Mouse (Mus musculus) right cerebral cortex, adult 18-20 months (tissue): ENCODE results near the gene Sik2.

Experiments
- DNase-seq: peaks from one replicate; pipeline ENCODE4 v3.0.0; 2022; ENCODE audit warnings: mixed read lengths

The Sik2 gene

GRCm38 (mm10) chr9:50911861-50912515 is 96.9 kb downstream of the Sik2 start:
- no peak for DNase-seq

DNA sequence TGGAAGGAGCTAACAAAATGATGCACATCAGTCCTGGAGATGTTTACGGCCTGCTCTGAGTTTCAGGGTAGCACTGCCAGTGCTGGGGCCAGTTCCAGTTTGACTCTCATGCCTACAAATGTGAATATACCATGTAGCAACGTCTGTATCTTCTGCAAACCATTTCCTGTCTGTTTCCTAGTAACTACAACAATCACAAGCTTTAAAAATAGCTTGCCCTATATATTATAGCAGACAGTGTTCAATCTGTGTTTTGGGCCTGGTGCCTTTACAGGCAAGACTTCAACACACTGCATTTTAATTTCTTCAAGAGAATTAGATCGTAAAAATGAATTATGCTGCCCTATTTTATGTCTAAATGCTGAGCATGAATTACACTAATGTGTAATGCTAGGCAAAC is 103.6 kb downstream of the Sik2 start:
- DNase-seq: no peak

DNA sequence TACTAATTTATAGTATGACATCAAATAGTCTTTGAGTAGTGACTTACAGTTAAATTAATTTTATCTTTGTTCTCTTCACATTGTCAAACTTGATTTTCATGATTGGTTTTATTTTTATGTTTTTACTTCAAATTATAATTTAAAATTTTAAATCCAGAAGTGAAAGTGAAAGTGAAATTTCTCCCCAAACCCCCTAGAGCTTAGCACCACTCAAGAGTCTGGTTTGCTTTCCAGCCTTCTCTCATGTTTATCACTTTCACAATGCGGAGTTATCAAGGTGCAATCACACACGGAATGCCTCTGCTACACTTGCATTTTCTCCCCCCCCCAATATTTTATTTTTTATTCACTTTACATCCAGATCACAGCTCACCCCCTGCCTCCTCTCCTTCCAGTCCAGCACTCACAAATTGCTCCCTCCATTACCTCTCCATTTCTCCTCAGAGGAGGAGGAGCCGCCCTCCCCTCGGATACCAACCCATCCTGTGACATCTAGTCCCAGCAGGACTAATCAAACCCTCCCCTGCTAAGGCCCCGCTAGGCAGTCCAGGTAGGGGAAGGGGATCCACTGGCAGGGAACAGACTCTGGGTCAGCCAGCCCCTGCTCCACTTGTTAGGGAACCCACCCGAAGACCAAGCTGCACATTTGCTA is 104.6 kb downstream of the Sik2 start:
- DNase-seq: no peak

GRCm38 (mm10) chr9:50900026-50900920 is 108.6 kb downstream of the Sik2 start:
- no peak for DNase-seq

DNA sequence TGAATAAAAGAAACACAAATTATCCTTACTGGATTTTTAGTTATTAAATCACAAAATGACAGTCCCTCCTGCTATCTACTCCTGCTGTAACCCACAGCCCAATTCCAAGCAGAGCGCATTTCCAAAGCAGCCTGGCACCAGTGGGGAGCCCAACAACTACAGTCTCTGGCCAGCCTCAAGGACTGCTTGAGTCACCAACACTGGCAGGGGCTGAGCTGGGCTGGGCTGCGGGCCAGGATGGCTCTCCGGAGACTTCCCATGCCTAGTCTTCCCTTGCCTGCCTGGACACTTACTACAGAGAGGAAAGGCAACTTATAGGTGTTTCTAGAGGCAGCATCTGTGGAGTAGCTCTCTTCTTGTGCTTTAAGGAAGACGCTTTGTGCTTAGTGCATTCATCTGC is 115.2 kb downstream of the Sik2 start:
- DNase-seq: peak; percentile 66

GRCm38 (mm10) chr9:50890494-50891090 is 118.3 kb downstream of the Sik2 start:
- DNase-seq: no peak

DNA sequence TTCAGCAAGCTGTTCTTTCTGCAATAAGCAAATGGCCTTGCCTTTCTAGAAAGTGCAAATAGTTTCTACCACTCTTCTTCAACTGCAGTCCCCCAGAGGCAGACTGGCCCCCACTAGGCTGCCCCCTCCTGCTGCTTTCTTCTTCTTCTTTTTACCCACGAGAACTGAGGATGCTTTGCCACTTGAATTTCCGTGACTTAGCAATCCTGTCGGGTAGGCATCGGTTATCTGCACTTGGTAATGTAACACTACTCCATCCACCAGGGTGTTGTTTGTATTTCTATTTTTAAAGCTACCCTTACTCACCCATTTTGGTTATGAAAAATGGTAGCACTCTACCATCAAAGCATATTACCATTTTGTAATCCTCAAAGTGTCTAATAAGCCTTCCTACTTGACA is 118.9 kb downstream of the Sik2 start:
- no peak for DNase-seq

DNA sequence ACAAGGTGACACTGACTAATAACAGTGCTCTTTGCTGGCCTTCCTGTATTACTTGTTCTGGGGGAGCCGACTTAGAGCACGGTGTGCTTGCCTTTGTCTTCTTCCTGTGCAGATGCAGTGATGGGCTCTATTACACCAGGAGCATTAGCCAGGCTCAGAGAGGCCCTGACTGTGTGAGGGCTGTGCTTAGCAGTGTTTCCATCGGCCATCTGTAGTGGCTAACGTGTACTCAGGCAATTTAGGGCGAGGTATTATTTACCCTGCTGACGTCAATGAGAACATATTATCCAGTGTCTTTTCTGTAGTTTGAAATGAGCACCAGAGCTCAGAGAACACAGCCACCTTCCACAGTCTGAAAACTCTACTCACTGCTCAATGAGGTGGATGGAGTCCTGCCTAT is 119.7 kb downstream of the Sik2 start:
- DNase-seq: no peak

GRCm38 (mm10) chr9:50887351-50887750 is 121.5 kb downstream of the Sik2 start:
- DNase-seq: no peak

GRCm38 (mm10) chr9:50886870-50887269 is 122.0 kb downstream of the Sik2 start:
- DNase-seq: no peak

DNA sequence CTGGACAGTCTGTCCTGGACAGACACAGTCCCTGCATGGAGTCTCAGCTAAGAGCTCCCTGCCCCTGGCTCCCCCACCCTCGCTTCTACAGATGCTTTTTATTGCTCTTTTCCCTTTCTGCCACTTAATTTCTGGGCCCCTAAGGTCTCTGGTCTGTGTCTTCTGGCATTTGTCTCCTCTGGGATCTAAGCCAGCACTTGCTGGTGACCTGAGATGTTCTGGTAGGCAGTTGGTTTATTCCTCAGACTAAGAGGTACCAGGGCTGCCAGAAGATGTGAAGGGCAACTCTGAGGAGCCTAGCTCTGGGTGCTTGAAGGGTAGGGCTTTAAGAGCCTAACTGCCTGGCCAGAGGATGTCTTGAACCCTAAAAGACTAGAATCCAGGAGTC is 123.3 kb downstream of the Sik2 start:
- DNase-seq: no peak

DNA sequence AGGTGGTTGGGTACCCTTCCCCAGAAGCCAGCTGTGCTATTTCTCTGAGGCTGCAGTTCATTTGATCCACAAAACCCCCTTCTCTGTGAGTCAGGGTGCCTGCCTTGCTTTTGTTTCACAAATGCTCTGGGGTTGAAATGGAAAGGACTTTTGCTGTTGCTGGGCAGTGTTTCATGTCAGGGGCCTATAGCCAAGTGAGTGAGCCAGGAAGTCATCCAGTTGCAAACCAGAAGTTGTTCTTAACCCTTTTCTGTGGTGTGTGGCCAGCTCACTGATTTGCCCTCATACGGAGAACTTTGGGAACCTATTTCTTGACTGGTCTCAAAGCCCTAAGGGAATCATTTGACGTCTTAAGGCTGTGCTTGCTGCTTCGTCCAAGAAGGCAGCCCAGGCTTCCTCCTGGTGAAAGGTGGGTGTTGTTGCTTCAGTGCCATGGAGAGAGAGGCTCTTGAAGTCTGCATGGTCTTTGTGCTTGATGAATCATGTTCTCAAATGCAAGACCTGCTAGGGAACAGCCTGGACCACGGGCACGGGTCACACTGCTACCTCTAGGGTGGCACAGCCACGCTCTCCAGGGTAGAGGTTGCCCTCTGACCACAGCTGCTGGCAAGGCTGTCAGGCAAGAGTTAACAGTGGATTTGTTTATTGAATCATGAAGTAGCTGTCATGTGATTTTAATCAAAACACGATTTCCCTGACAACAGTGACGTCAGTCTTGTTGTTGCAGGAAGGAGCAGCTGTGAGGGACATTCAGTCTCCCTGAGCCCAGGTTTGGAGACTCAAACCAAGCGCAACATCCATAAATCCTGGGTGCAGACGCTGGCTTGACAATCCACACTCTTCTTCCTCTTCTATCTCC is 123.9 kb downstream of the Sik2 start:
- peak; percentile 57 for DNase-seq

- peak; percentile 78 for DNase-seq
Observed at GRCm38 (mm10) chr9:50884093-50884492, 124.8 kb downstream of the Sik2 start.

DNA sequence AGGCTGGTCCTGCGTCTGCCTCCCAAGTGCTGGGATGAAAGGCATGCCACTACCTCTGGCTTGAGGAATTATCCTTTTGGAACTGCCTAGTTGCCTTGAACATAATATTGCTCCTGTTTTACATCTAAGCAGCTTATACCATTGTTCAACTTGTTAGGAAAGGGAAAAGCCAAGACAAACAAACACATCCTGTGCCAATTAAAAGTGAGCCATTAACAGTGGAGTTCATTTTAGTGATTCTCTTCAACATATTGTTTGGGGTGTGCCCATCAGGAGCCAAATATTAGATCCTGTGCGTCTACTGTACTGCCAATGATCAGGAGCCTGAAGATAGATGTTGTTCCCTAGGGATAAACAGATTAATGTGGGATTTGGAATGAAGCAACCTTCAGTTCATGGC is 126.7 kb downstream of the Sik2 start:
- no peak for DNase-seq

DNA sequence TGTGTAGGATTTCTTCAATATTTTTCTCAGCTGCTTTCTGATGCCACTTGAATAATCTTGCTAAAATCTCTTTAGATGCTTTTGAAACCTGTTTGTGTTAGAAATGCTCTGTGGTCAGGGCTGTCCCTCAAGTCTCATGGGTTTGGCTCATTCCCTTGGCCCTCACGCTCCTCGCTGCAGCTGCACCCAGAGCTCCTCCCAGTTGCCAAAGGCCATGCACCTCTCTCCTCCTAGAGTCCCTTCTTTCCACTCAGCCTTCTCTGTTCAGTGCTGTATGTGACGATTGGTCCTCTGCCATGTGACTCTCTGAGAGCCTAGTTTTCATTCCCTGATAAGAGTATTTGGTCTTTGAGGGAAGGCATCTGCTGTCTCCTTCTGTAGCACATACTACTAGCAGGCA is 131.4 kb downstream of the Sik2 start:
- no peak for DNase-seq

DNA sequence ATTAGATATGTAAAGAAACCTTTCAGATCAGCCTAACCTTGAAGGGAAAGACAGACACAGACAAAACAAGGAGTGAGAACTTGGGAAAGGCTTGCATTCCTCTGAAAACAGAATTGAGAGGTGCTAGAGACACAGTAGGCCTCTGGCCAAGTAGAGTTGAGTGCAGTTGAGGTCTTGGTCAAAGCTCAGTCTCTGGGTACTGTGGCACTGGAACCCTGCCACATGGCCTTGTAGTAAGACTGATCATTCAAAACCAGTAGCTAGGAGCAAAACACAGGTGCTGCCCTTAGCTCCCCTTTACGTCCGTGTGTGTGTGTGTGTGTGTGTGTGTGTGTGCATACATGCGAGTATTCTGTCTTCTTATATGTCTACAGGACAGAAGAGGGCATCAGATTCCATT is 132.6 kb downstream of the Sik2 start:
- no peak for DNase-seq

DNA sequence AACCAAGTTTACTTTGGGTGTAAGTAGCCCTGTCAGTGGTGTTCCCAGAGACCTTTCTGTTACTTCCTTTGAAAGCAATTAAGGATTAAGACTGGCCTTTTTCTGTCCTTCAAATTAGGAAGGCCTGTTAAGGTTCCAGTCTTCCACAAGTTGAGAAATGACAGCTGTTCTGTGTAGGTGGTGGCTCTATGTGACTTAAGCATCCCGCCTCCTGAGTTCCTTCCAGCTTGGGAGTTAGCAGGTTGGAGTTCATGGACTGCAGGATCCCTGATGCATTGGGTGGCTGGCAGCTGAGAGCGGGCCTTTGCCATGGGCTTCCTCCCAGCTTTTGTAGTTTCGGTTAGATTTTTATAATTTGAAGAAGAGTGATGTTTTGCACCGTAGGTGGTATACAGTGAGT is 133.4 kb downstream of the Sik2 start:
- no peak for DNase-seq

DNA sequence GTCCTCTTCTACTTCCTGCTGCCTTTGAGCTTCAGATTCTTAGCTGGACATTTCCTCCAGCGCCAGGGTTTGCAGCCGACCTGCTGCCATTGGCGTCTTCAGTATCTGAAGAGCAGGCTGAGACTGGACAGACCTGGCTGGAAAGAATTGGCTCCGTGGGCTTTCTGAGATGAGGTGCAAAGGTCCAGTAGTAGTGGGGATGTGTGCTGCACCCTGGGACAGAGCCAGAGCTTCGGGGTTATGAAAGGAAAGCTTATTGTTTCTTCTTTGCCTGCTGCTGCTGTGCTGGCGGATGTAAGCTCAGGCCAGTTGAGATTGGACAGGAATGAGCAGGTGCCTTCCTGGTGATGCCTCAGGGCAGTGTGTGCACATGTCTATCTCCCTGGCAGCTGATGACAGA is 134.8 kb downstream of the Sik2 start:
- DNase-seq: no peak

- DNase-seq: peak; percentile 48
Observed at GRCm38 (mm10) chr9:50873210-50873609, 135.7 kb downstream of the Sik2 start.

GRCm38 (mm10) chr9:50868182-50868581 is 140.7 kb downstream of the Sik2 start:
- no peak for DNase-seq

GRCm38 (mm10) chr9:50867015-50867414 is 141.9 kb downstream of the Sik2 start:
- DNase-seq: no peak

DNA sequence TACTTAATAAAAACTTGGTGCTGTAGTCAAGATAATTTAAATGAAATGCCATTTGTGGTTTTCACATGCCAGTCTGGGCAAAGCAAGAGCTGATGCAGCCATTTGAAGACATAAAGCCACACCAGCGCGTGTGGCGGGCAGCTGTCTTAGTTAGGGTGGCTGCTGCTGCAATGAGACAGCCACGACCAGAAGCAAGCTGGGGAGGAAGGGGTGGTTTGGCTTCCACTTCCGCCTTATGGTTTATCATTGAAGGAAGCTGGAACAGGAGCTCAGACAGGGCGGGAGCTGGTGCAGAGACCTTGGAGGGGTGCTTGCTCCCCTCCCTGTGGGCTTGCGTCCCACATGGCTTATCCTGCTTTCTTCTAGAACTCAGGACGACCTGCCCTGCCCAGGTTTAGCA is 143.1 kb downstream of the Sik2 start:
- no peak for DNase-seq

GRCm38 (mm10) chr9:50864877-50865276 is 144.0 kb downstream of the Sik2 start:
- DNase-seq: no peak
